Mouse (Mus musculus) G1E (cell line): ENCODE results near the gene Synj1.

Experiments
- CTCF ChIP-seq: IDR thresholded peaks from 2 replicates; pipeline ENCODE4 v1.5.1; 2012; ENCODE audit warnings: low read depth, low read length, inconsistent platforms, mixed read lengths
- GATA1 ChIP-seq: IDR thresholded peaks from 2 replicates; pipeline ENCODE4 v1.6.1; 2012; ENCODE audit warnings: borderline replicate concordance, low read length, inconsistent platforms, mixed read lengths
- TAL1 ChIP-seq: conservative IDR thresholded peaks from 2 replicates; pipeline ENCODE4 v1.6.1; 2012; ENCODE audit warnings: low read depth, low read length, inconsistent platforms, mixed read lengths

- no peak for TF ChIP-seq CTCF
- TF ChIP-seq GATA1: no peak
- no peak for TF ChIP-seq TAL1
These were observed 46.2 kb upstream of the Synj1 start for GRCm38 (mm10) chr16:91057261-91057660.
